Mouse (Mus musculus) spleen, postnatal 4 days (tissue): ENCODE measurements around the gene Crot.
A peak's percentile ranks its signal among the peaks of the same experiment; 100 is the strongest.
"Not testable (repeated sequence)": the region's sequence is repeated elsewhere in the genome, so short reads cannot be mapped to it uniquely, and the experiment has no call there.

Source experiments
- DNase-seq, 2 experiments: peaks; one replicate each; pipeline ENCODE4 v3.0.0; 2022; ENCODE audit warnings: low spot score in 2 of 2

Gene Crot

DNA sequence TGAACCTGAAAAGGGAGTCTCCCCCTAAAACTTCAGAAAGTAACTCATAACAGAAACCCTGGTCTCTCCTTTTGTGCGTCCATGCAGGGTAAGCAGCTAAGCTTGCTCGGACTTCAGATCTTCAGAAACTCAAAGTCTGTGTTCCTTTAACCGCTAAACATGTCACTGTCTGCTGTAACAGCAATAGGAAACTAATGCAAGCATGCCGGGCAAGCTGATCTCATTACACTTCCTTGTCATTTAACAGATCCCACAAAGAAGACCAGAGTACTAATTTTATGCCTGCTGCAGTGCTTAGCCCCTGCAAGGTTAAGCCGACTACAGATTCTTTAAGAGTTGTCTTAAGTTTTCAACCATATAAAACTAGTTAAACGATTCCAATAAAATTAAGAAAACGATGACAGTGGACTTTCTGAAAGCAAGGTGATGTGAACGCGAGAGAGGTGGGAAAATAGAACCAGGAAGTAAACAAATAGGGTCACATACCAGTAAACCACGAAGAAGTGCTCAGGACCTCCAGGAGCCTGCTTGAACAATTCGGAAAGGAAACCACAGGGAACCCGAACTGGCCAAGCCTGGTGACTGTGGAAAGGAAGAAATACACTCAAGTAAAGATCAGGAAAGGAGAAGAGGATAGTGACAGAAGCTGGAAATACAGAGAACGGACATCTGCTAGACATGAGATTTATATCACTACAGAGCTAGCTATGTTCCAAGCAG is 998 bp downstream of the Crot start:
- no peak for DNase-seq

DNA sequence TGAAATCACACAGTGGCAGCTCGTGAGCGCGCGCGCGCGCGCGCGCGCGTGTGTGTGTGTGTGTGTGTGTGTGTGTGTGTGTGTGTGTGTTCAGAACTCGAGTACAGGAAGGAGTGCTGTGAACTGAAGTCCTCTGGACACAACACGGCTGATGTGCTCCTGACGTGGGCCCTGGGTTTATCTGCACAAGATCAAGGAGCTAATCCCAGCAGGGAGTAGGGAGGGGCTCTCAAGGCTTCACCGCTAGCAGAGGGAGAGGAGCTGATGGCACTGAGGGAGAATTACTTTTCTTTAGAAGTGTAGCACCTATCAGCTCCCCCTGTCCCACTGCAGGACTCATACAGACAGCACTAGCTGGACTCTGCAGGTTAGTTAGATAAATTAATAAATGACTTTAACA is 5.5 kb downstream of the Crot start:
- no peak for DNase-seq

GRCm38 (mm10) chr5:8990526-8990925 is 6.6 kb downstream of the Crot start:
- DNase-seq = no peak

DNA sequence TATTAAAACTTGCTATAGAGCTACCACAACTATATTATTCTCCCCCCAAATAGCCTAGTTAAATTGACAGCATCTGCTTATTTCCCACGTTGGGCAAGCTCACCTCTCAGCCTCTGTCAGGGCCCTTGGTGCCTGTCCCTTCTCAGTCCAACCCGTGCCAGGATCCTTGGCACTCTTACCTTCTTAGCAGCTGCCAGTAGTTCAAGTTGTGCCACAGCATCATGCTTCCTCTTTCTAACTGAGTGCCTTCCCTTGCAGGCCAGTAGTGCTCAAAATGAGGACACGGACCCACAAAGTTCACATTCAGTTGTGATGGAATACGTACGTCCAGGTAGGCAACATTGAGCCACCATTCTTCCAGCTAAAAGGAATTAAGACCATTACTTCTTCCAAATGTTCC is 9.2 kb downstream of the Crot start:
- DNase-seq = no peak

- DNase-seq = no peak
Observed at GRCm38 (mm10) chr5:8985470-8985869, 11.7 kb downstream of the Crot start.

- DNase-seq = no peak
Observed at GRCm38 (mm10) chr5:8974721-8975120, 22.4 kb downstream of the Crot start.

DNA sequence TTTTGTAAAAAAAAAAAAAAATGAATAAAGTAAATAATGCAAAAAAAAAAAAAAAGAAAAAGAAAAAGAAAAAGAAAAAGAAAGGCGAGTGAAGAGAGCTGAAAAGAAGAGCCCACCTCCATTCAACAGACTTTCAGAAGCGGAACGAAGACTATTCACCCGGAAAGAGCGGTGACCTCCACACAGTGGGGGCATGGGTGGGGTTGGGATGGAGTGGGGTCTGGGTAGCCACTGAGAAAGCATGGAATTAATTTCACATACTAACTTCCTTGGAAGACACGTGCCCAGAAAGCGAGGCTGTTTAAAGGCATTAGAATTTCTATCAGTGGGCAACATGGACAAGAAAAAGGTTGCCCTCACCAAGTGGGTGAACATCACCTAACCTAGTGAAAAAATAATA is 24.8 kb downstream of the Crot start:
- no peak for DNase-seq

GRCm38 (mm10) chr5:8970694-8971093 is 26.4 kb downstream of the Crot start:
- no peak for DNase-seq

- no peak for DNase-seq
Observed at GRCm38 (mm10) chr5:8964487-8964886, 32.6 kb downstream of the Crot start.

GRCm38 (mm10) chr5:8960534-8960933 is 36.6 kb downstream of the Crot start:
- DNase-seq = no peak

DNA sequence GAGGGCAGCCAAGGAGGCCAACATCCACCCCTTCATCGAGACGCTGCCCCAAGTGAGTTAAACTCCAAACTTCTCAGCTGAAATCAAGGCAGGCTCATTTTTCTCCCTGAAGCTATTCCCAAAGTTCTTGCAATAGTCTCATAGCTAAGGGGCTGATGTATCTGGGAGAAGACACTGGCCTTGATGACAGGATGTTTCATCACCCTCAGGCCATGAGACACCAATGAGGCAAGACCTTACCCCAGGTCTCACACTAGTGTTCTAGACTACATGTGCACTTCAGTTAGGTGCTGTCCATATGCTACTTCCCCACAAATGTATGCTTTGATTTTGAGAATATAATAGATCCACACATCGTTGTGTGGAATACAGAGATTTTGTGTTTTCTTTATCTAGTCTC is 41.6 kb downstream of the Crot start:
- DNase-seq = no peak

- DNase-seq = no peak
Observed at GRCm38 (mm10) chr5:8953660-8954059, 43.5 kb downstream of the Crot start.

- DNase-seq = no peak
Observed at GRCm38 (mm10) chr5:8947423-8948110, 49.6 kb downstream of the Crot start.

DNA sequence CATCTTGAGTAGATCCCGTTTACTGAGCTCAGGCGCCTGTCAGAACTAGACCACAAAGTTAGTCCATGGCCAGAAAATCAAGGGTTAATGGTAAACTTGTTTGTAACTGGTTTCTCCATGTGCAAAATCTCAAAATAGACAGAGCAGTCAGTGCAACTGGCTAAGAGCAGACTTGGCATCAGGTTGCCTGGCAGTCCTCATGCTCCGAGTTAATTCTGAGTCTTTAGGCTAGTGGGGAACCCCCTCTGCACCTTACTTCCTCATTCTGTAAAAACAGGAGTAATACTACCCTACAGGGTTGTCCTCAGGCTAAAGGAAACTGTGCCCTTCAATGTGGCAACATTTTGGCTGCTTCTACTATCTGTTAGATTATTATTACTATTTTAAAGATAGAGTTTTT is 53.3 kb downstream of the Crot start:
- peak in 1 of 2 experiments; percentile 18 for DNase-seq

DNA sequence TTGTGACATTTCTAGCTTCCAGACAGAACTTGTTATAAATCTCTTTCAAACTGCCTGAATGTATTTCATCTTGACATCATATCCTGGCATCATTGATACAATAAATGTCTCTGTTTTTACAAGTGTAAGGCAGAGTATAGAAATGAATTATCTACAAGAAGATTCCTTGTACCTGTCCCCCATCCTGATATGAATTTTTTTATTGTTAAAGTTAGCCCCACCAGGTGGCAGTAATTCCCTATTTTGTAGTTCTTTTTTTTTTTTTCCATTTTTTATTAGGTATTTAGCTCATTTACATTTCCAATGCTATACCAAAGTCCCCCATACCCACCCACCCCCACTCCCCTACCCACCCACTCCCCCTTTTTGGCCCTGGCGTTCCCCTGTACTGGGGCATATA is 55.9 kb downstream of the Crot start:
- not testable (repeated sequence) for DNase-seq

DNA sequence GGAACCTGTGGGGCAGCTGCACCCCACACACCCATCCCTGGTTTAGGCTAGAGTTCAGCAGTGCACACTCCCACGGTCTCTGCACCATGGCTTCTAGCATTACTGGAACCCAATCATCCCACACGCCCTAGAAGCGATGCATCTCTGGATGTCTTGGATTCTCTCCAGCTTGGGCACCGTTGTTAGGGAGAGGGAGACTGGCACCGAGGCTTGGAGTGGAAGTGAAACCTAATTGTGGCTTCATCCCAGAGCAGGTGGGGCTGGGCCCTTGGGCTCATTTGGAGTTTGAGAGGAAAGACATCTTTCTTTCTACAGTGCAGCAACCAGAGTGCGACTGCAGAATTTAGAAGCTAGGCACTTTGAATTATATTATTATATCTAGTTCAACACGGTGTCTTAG is 59.2 kb downstream of the Crot start:
- DNase-seq = no peak

GRCm38 (mm10) chr5:8928440-8928839 is 68.7 kb downstream of the Crot start:
- DNase-seq = no peak

DNA sequence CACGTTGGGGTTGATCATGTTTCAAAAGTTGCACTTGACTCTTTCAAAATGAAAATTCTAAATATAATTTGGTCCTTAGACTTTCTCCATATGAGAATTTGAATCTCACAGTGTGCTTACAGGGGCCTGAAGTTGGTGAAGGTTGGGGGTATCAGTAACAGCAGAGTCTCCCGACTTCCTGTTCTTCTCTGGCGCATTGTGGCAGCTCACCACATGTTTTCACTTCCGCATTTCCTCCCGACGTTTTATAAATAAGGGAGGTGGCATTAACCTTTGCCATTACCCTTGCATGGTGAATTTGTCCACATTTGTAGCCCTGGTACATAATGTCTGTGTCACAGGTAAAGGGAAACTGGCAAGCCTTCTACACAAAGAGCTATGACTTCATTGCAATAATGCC is 80.1 kb downstream of the Crot start:
- DNase-seq = no peak

GRCm38 (mm10) chr5:8916400-8916799 is 80.7 kb downstream of the Crot start:
- DNase-seq = no peak
